Mouse (Mus musculus) left cerebral cortex, adult 9 months (tissue): ENCODE measurements around the gene Acox1.
A peak's percentile ranks its signal among the peaks of the same experiment; 100 is the strongest.

ENCODE experiments used
- DNase-seq, 2 experiments: peaks; one replicate each; pipeline ENCODE4 v3.0.0; 2022; ENCODE audit warnings: low spot score in 2 of 2

Gene Acox1

GRCm38 (mm10) chr11:116167884-116168439, 30.9 kb downstream of the Acox1 start, which contains the start of gene Fbf1:
TSS of gene Fbf1 (minus strand) at chr11:116168166.
- peak; percentile 89 to 97 for DNase-seq

GRCm38 (mm10) chr11:116167232-116167631, 31.6 kb downstream of the Acox1 start:
- no peak for DNase-seq

- DNase-seq, result no peak
These were observed 35.8 kb downstream of the Acox1 start for GRCm38 (mm10) chr11:116163002-116163401.

GRCm38 (mm10) chr11:116162146-116162545, 36.7 kb downstream of the Acox1 start:
- peak; percentile 58 to 67 for DNase-seq

GRCm38 (mm10) chr11:116161312-116161711, 37.5 kb downstream of the Acox1 start:
- no peak for DNase-seq

GRCm38 (mm10) chr11:116150960-116151359, 47.9 kb downstream of the Acox1 start:
- no peak for DNase-seq

- DNase-seq, result no peak
These were observed 49.5 kb downstream of the Acox1 start for GRCm38 (mm10) chr11:116149341-116149740.

GRCm38 (mm10) chr11:116148761-116149221, 50.1 kb downstream of the Acox1 start:
- DNase-seq, result peak in 1 of 2 experiments; percentile 80

- DNase-seq, result peak in 1 of 2 experiments; percentile 80
These were observed 52.4 kb downstream of the Acox1 start for GRCm38 (mm10) chr11:116146294-116146985.

GRCm38 (mm10) chr11:116145481-116146293, 53.2 kb downstream of the Acox1 start:
- no peak for DNase-seq

GRCm38 (mm10) chr11:116143468-116143867, 55.4 kb downstream of the Acox1 start:
- DNase-seq, result no peak

GRCm38 (mm10) chr11:116142211-116142991, 56.4 kb downstream of the Acox1 start:
- DNase-seq, result no peak

GRCm38 (mm10) chr11:116138468-116139138, 60.2 kb downstream of the Acox1 start, which contains the start of gene Mrpl38:
TSS of gene Mrpl38 (minus strand) at chr11:116138868.
- peak; percentile 76 to 86 for DNase-seq

- DNase-seq, result no peak
These were observed 60.8 kb downstream of the Acox1 start for GRCm38 (mm10) chr11:116138096-116138467.

GRCm38 (mm10) chr11:116134171-116134570, 64.7 kb downstream of the Acox1 start:
- DNase-seq, result no peak

- DNase-seq, result no peak
These were observed 65.3 kb downstream of the Acox1 start for GRCm38 (mm10) chr11:116133497-116133896.

- no peak for DNase-seq
These were observed 66.2 kb downstream of the Acox1 start for GRCm38 (mm10) chr11:116132366-116133333.

GRCm38 (mm10) chr11:116131349-116132170, 67.3 kb downstream of the Acox1 start:
- DNase-seq, result no peak
